Mouse (Mus musculus) testis, postnatal 10 days (tissue): Measurements from ENCODE around the gene Zfp740.
"Not testable (repeated sequence)": the region's sequence is repeated elsewhere in the genome, so short reads cannot be mapped to it uniquely, and the experiment has no call there.

Experiments used
- DNase-seq: peaks from one replicate; pipeline ENCODE4 v3.0.0; 2021; ENCODE audit warnings: low spot score

The Zfp740 gene

GRCm38 (mm10) chr15:102202971-102203834 is at the start of gene Zfp740:
Gene Zfp740 (plus strand): TSS chr15:102203249.
- peak; percentile 96 for DNase-seq

DNA sequence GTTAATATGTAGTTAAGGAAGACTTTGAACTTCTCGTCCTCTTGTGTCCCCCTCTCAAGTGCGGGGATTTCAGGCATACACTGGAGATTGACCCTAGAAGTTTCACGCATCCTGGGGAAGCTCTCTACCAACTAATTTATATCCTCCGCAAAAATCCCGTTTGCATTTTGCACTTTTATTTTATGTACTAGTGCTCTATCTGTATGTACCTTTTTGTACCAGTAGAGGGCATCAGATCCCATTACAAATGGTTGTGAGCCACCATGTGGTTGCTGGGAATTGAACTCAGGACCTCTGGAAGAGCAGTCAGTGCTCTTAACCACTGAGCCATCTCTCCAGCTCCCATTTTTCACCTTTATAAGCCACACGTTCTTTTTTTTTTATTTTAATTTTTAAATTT is 48.0 kb upstream of the Zfp740 start:
- not testable (repeated sequence) for DNase-seq

DNA sequence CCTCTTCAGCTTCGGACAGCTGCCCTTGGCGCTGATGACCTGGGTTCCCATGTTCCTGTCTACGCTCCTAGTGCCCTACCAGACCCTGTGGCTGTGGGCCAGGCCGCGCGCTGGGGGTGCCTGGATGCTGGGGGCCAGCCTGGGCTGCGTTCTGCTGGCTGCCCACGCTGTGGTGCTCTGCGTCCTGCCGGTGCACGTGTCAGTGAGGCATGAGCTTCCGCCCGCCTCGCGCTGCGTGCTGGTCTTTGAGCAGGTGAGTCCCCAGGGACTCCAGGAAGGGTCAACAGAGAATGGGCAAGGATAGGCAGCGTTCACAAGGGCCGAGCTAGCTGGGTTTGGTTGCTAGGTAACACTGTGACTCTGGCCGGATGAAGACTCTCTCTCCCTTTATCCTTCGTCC is 46.2 kb upstream of the Zfp740 start:
- no peak for DNase-seq

DNA sequence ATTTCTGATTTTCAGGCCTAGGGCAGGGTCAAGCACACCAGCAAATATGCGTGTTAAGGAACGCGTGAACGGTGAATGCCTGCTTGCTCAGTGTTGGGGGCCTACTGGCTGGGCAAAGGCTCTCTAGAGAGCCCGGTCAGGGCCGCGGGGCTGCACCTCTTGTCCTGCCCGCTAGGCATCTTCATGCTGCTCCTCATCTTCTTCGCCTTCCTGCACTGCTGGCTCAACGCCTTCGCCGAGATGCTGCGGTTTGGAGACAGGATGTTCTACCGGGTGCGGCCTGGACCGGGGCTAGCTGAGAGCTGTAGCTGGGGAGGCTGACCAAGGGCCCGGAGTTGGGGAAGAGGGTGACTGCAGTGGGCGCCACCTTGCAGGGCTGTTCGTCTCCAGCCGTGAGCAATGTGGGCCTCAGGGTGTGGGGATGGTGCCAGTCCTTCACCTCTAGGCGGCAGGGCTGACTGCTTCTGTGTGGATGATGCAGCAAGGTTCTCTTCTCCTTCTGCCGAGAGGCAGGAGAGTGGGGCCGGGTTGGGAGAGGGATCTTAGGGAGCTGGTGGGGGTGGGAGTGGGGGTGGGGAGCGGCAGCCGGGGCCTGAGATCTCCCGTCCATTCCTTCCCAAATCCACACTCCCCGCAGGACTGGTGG is 42.5 kb upstream of the Zfp740 start:
- DNase-seq = no peak

DNA sequence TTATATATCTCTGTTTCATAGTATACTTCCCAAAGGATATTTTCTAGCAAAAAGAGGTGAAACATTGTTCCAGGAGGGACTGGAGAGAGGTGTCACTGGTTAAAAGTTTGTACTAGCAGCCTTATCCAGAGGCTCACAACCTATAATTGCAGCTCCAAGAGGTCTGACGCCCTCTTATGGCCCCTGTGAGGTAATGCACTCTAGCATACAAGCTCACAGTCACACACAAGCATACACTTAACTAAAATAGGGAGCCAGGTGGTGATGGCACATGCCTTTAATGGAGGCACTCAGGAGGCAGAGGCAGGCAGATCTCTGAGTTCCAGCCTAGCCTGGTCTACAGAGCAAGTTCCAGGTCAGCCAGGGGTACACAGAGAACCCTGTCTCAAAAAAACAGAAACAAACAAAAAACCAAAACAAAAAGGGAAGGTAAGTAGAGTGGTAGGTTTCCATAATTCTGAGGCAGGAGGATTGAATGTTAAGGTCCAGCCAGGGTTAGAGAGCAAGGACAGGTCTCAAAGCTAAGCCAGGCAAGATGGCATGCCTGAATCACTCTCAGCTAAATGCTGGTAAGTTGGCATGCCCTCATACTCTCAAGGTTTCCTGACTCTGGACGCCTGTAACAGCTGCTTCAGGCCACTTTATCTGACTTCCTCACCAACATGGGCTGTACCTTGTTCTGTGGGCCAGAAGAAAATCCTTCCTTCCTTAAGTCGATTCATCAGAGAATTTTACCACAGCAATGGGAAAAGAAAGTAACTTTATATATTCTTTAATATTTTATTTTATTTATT is 39.0 kb upstream of the Zfp740 start:
- DNase-seq = no peak

- no peak for DNase-seq
These were observed 37.5 kb upstream of the Zfp740 start for GRCm38 (mm10) chr15:102165468-102166100.

GRCm38 (mm10) chr15:102167620-102168021 is 35.4 kb upstream of the Zfp740 start:
- DNase-seq = no peak

DNA sequence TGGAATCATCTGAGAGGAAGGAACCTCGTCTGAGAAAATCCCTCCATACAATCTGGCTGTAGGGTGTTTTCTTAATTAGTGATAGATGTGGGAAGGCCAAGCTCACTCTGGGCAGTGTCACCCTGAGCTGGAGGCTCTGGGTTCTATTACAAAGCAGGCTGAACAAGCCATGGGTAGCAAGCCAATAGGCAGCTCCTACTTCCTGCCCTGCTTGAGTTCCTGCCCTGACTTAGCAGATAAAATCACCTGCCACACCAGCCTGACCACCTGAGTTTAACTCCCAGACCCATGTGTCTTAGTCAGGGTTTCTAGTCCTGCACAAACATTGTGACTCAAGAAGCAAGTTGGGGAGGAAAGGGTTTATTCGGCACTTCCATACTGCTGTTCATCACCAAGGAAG is 34.0 kb upstream of the Zfp740 start:
- DNase-seq = no peak

DNA sequence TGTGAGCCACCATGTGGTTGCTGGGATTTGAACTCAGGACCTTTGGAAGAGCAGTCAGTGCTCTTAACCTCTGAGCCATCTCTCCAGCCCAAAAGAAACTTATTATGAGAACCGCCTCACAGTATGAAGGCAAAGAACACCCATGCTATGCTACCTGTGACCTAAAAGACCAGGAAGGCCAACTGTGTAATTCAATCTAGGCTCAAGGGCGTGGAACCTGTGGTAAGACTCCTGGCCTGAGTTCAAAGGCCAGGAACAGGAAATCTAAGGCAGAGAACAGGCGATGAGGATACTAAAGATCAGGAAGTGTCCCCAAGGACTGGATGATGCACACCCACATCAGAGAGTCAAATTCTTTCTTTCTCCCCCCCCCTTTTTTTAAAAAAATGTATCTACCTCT is 29.5 kb upstream of the Zfp740 start:
- DNase-seq = no peak

GRCm38 (mm10) chr15:102175736-102176319 is 27.2 kb upstream of the Zfp740 start:
- DNase-seq = no peak

DNA sequence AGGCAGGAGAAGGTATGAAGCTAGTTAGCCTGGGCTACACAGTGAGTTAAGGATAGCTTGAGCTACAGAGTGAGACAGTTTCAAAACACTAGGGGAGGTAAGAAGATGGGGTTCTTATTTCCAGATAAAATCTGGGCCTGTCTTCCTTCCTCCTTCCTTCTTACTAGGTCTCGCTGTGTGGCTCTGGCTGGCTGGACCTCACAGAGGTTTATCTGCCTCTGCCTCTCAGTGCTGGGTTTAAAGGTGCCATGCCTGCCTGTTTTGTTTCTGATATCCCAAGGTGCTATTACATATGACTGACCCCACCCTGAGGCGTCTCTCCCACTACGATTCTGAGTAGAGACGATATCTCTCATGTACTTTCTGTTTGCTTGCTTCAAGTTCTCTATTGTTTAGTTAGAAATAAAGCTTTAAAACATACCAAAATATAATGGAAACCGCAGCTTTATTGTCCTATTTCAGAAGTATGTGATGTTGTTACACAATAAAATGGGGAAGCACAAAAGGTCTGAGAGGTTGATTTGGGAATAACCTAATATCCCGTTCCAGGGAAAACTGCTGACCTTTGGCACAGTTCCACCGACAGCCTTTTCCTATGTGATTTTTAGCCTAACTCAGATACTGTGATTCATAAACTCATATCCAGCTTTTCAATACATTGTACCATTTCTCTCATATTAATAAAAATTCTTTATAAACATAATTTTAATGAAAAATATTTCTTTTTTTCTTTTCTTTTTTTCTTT is 26.3 kb upstream of the Zfp740 start:
- DNase-seq = no peak

DNA sequence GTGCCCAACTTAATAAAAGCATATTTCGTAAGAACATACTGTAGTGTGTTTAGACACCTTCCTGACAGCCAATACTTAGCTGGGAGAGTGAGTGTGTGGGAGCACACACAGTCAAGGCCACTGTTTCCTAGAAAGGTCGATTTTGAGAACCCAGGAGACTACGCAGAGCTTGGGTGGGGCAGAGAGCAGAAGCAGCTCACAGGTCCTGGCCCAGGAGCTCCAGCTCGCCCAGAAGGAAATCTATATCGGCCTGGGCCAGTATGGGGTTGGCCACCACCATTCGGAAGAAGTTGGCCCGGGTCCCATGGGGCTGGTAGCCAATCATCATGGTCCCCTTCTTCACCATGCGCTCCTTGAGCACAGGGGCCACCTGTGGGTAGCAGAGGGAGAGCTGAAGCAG is 25.6 kb upstream of the Zfp740 start:
- peak; percentile 64 for DNase-seq

- DNase-seq = peak; percentile 87
These were observed 24.8 kb upstream of the Zfp740 start for GRCm38 (mm10) chr15:102178279-102178678.

GRCm38 (mm10) chr15:102179106-102179505 is 23.9 kb upstream of the Zfp740 start:
- no peak for DNase-seq

DNA sequence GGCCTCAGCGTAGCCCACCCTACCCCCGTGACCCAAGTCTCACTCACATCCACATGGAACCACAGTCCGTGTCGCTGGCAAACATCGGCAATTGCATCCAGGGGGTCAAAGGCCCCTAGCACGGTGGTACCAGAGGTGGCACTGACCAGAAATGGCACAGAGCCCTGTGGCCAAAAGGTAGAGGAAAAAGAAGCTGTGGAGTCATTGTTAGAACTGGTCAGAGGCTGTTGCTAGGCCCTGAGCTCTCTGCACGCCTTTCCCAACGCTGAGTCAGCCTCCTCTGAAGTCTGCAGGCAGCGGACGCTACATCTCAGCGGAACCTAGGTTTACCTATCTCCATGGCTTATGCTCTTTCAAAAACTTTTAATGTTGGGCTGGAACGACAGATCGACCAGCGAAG is 23.1 kb upstream of the Zfp740 start:
- no peak for DNase-seq

GRCm38 (mm10) chr15:102183076-102183475 is 20.0 kb upstream of the Zfp740 start:
- DNase-seq = no peak

- DNase-seq = no peak
These were observed 16.8 kb upstream of the Zfp740 start for GRCm38 (mm10) chr15:102186239-102186638.

DNA sequence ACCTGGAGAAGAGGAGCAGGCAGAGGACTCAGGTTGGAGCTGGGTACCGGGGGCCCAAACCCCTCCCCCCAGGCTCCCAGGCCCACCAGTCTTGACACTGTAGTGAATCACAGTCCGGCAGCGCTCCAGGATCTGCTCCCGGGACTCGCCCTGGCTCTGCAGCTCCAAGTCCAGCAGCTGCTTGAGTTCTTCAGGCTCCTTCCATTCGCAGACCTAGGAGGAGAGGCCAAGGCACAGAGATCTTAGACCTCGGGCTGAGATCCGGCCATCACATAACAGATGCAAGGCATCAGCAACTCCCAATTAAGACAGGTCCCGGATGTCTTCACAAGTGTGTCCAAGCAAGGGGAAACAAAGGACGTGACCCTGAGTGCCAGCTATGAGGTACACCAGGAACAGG is 15.0 kb upstream of the Zfp740 start:
- DNase-seq = no peak

DNA sequence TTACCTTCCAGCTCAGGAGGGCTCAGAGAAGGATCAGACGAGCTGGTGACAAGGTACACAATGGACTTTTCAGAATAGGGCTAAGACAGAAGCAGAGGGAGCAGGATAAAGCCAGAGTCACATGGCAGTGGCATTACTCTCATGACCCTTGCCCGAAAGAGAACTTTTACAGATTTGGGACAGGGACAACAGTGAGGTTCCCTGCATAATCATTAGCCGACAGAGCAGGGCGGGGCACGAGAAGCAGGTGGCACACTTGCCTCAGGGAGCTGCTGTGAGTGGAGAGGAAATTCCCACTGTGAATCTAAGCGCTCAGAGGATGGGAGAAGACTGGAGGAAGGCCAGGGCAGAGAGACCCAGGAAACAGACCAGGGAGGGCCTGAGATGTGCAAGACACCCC is 14.2 kb upstream of the Zfp740 start:
- DNase-seq = no peak

DNA sequence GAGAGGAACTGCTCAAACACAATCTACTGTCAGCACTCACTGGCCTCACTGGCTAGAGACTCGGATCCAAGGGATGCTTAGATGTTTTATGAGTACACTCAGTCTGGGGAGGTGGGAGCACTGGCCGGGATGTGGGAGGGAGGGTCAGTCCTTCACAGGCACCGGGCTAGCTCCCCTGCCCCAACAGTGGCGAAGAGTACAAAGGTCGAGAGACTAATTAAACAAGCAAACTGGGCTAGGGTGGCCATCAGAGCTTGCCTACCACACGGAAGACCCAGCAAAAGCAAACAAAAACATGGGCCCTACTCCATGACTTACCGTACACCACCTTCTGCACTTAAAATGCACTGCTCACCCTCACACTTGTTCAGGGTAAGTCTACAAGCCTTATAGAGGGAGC is 11.3 kb upstream of the Zfp740 start:
- DNase-seq = no peak

DNA sequence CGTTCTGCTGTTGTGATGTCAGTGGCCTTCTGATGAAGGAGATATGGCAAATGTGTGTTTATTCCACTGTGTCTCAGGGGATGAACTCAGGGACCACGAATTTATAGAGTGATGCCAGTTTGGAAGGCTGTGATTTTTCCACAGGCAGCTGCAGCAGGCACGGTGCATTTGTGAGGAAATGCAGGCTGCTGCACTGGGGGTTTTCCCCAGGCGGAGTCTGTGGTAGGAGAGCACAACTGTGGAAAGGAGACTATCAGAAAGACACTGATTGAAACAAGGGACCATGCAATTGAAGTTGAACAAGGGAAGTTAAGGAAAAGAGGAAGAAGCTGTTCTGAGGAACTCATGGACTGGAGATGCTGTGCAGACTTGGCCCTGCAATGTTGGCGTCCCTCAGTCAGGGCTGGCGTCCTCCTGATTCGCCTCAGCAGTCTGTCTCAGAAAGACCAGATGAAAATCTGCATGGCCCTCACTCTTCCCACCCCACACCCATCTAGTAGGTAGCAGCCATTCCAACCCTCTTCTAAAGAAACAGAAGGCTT is 10.7 kb upstream of the Zfp740 start:
- no peak for DNase-seq
